Mouse (Mus musculus): ENCODE data around the gene Gfod2.

The Gfod2 gene

GRCm38 (mm10) chr8:105685796-105686308 is 72.6 kb downstream of the Gfod2 start, which contains the start of gene Carmil2:
Gene Carmil2 (plus strand): TSS chr8:105686274.
- DNase-seq (ENCODE audit: low read depth, low spot score), result no peak

GRCm38 (mm10) chr8:105685325-105685724 is 73.1 kb downstream of the Gfod2 start:
- DNase-seq (ENCODE audit: low read depth, low spot score), result no peak

GRCm38 (mm10) chr8:105677891-105678290 is 80.6 kb downstream of the Gfod2 start:
- no peak for DNase-seq (ENCODE audit: low read depth, low spot score)
